Mouse (Mus musculus) lung, postnatal 0 days (tissue): ENCODE measurements around the gene Kcnn1. TPM values are rescaled to one million over a fixed set of nuclear protein-coding genes. Genes with fewer than 3 reads are reported as not detected.

Experiments
- ATAC-seq: fragments of 200-750 bp; cut with Nextera tagmentation; 2 replicates; pipeline ENCODE4 v1.8.0; 2017; ENCODE audit warnings: moderate library complexity
- DNase-seq: peaks from one replicate; pipeline ENCODE4 v3.0.0-alpha.2; 2016; ENCODE audit warnings: low spot score
- H3K27ac ChIP-seq: fragments of 300-500 bp; sonication (generic); 2 replicates; pipeline ENCODE4 v1.5.1; 2014; ENCODE audit warnings: antibody characterized with exemption, mild to moderate bottlenecking, low read length, mixed read lengths
- H3K27me3 ChIP-seq: fragments of 300-500 bp; sonication (generic); replicated peaks from 2 replicates; pipeline ENCODE4 v1.6.1; 2014; ENCODE audit warnings: low read length, mixed read lengths; ENCODE audit not compliant: insufficient read depth
- H3K36me3 ChIP-seq: fragments of 300-500 bp; sonication (generic); 2 replicates; pipeline ENCODE4 v1.6.1; 2014; ENCODE audit warnings: low read length, mixed read lengths; ENCODE audit not compliant: insufficient read depth
- H3K4me1 ChIP-seq: fragments of 300-500 bp; sonication (generic); 2 replicates; pipeline ENCODE4 v1.6.1; 2014; ENCODE audit warnings: antibody characterized with exemption, low read depth, low read length, mixed read lengths; ENCODE audit not compliant: insufficient read depth
- H3K4me2 ChIP-seq: fragments of 300-500 bp; sonication (generic); replicated peaks from 2 replicates; pipeline ENCODE4 v1.6.1; 2014; ENCODE audit warnings: low read depth, mild to moderate bottlenecking, low read length, moderate library complexity, mixed read lengths
- H3K4me3 ChIP-seq: fragments of 300-500 bp; sonication (generic); 2 replicates; pipeline ENCODE4 v1.5.1; 2014; ENCODE audit warnings: low read depth, low read length
- H3K9ac ChIP-seq: fragments of 300-500 bp; sonication (generic); replicated peaks from 2 replicates; pipeline ENCODE4 v1.6.1; 2014; ENCODE audit warnings: low read depth, mild to moderate bottlenecking
- H3K9me3 ChIP-seq: fragments of 300-500 bp; sonication (generic); 2 replicates; pipeline ENCODE4 v1.6.1; 2016; ENCODE audit warnings: low read length, mixed read lengths
- CTCF ChIP-seq: IDR thresholded peaks from 2 replicates; pipeline ENCODE4 v1.5.1; 2016; ENCODE audit warnings: antibody characterized with exemption, mild to moderate bottlenecking
- EP300 ChIP-seq: IDR thresholded peaks from 2 replicates; pipeline ENCODE4 v1.6.1; 2016; ENCODE audit warnings: antibody characterized with exemption, mild to moderate bottlenecking, control low read depth
- WGBS: fragments of 180-500 bp; shearing (Covaris S2); extraction: QIAGEN DNeasy Blood & Tissue Kit; methylation state at CpG from one replicate; pipeline ENCODE4 v1.1.7; 2014; 5-methylcytosine and 5-hydroxymethylcytosine counted together
- polyA plus RNA-seq: library from polyadenylated mRNA; unstranded; fragments of >200 nt; fragmentation: Nextera tagmentation; extraction: Ambion mirVana; gene quantifications from 2 replicates; pipeline ENCODE4 v1.2.1, GENCODE M21; 2015

Gene Kcnn1
- polyA plus RNA-seq, 1 experiment from 2014 or later, result 0.25 TPM

GRCm38 (mm10) chr8:70807304-70807703, 55.8 kb downstream of the Kcnn1 start:
- H3K4me3 ChIP-seq, result no peak overlapping the region
- H3K36me3 ChIP-seq, result no peaks in the 10 kb centered on the region
- H3K27me3 ChIP-seq, result 0 out of 2 replicates have a peak, but pooled peaks cover 10% of the 10 kb centered on the region
- no peak overlapping the region for H3K27ac ChIP-seq
- H3K9ac ChIP-seq, result no peak overlapping the region
- no peak overlapping the region for H3K4me2 ChIP-seq
- ATAC-seq (no peak), DNase-seq (no peak)
- TF ChIP-seq CTCF (no peak), EP300 (no peak)
- WGBS, result 46% methylated on average over 1 of the region's 1 CpGs
- no peaks in the 10 kb centered on the region for H3K9me3 ChIP-seq
- peaks cover 3% of the 10 kb centered on the region; the same call in 1 of the 2 replicates for H3K4me1 ChIP-seq

GRCm38 (mm10) chr8:70806541-70806940, 56.5 kb downstream of the Kcnn1 start:
- TF ChIP-seq CTCF, result no peak
- TF ChIP-seq EP300, result no peak
- WGBS, result 51% methylated on average over 4 of the region's 4 CpGs
- Histone ChIP-seq H3K4me1 (peaks cover 3% of the 10 kb centered on the region; the same call in 1 of the 2 replicates), H3K9me3 (no peaks in the 10 kb centered on the region), H3K27me3 (0 out of 2 replicates have a peak, but pooled peaks cover 10% of the 10 kb centered on the region), H3K4me3 (no peak overlapping the region), H3K27ac (no peak overlapping the region), H3K36me3 (no peaks in the 10 kb centered on the region), H3K4me2 (no peak overlapping the region), H3K9ac (no peak overlapping the region)
- DNase-seq (peak; percentile 50), ATAC-seq (no peak)

- ATAC-seq (peak; percentile 96), DNase-seq (peak; percentile 95)
- Histone ChIP-seq H3K4me1 (peaks cover 3% of the 10 kb centered on the region; the same call in 1 of the 2 replicates), H3K27me3 (peaks cover 11% of the 10 kb centered on the region; the same call in 1 of the 2 replicates), H3K9ac (peak within 1 kb of the TSS; percentile 38; the same call in 1 of the 2 replicates), H3K4me3 (peak within 1 kb of the TSS; percentile 47), H3K9me3 (no peaks in the 10 kb centered on the region), H3K4me2 (peak within 1 kb of the TSS; percentile 85), H3K36me3 (no peaks in the 10 kb centered on the region), H3K27ac (0 out of 2 replicates have a peak within 1 kb of the TSS, but pooled peaks have one; percentile 3)
- no peak for TF ChIP-seq EP300
- no peak for TF ChIP-seq CTCF
- under 1% methylated on average over 45 of the region's 45 CpGs for WGBS
These were observed 58.4 kb downstream of the Kcnn1 start, which contains the start of gene Mast3 for GRCm38 (mm10) chr8:70804481-70805206. Gene Mast3, minus strand, starts transcription at chr8:70805054.

- peak; percentile 64 for DNase-seq
These were observed 59.1 kb downstream of the Kcnn1 start for GRCm38 (mm10) chr8:70803761-70804480.

GRCm38 (mm10) chr8:70802786-70803510, 60.1 kb downstream of the Kcnn1 start:
- 53% methylated on average over 11 of the region's 11 CpGs for WGBS
- no peak for TF ChIP-seq EP300
- no peak for TF ChIP-seq CTCF
- Histone ChIP-seq H3K27me3 (peaks cover 16% of the 10 kb centered on the region; the same call in 1 of the 2 replicates), H3K9me3 (no peaks in the 10 kb centered on the region), H3K27ac (no peak overlapping the region), H3K36me3 (no peaks in the 10 kb centered on the region), H3K4me3 (no peak overlapping the region), H3K9ac (no peak overlapping the region), H3K4me1 (peaks cover 4% of the 10 kb centered on the region; the same call in 1 of the 2 replicates), H3K4me2 (peak overlapping the region; percentile 85; the same call in 1 of the 2 replicates)
- ATAC-seq, result no peak
- no peak for DNase-seq

More at GRCm38 (mm10) chr8:70803761-70804480, 59.1 kb downstream of the Kcnn1 start:
- 2% methylated on average over 42 of the region's 47 CpGs for WGBS
- peak overlapping the region; percentile 85 for H3K4me2 ChIP-seq
- peaks cover 3% of the 10 kb centered on the region; the same call in 1 of the 2 replicates for H3K4me1 ChIP-seq
- TF ChIP-seq CTCF (no peak), EP300 (no peak)
- H3K4me3 ChIP-seq, result peak overlapping the region; percentile 47
- peaks cover 16% of the 10 kb centered on the region; the same call in 1 of the 2 replicates for H3K27me3 ChIP-seq
- peak; percentile 39 for ATAC-seq
- H3K27ac ChIP-seq, result 0 out of 2 replicates have a peak overlapping the region, but pooled peaks have one; percentile 3
- peak overlapping the region; percentile 38; the same call in 1 of the 2 replicates for H3K9ac ChIP-seq
- no peaks in the 10 kb centered on the region for H3K9me3 ChIP-seq
- no peaks in the 10 kb centered on the region for H3K36me3 ChIP-seq
